Mouse (Mus musculus): ENCODE results near the gene Agpat4.
"Not testable (repeated sequence)": the region's sequence is repeated elsewhere in the genome, so short reads cannot be mapped to it uniquely, and the experiment has no call there.

Agpat4 gene

DNA sequence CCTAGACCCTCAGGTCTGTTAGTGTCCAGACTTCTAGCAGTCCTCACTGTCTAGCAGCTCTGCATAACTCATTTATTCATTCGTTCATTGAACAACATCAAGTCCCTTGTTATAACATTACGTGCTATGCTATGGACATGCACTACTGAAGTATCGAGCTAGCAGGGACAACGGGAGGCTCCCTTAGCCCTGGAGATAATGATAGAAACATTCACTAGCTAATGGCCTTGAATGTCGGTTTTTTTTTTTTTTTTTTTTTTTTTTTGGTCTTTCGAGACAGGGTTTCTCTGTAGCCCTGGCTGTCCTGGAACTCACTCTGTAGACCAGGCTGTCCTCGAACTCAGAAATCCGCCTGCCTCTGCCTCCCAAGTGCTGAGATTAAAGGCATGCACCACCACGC is 3.8 kb downstream of the Agpat4 start:
- not testable (repeated sequence) for DNase-seq (ENCODE audit: low read depth, low spot score)

GRCm38 (mm10) chr17:12123168-12123567 is 4.7 kb downstream of the Agpat4 start:
- no peak for DNase-seq (ENCODE audit: low read depth, low spot score)

DNA sequence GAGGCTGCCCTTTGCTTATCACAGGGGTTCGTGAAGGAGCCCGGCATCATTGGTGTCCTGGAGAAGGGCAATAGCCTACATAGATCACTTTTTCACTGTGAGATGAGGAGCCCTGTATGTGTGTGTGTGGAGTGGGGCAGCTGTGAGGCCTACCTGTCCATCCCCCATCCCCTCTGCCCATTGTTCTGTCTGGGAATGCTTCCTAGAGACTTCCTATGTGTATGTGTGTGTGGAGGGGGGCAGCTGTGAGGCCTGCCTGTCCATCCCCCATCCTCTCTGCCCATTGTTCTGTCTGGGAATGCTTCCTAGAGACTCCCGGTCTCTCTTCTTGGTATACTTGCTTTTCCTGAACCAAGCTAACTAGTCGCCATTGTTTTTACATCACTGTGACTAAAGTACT is 8.6 kb downstream of the Agpat4 start:
- no peak for DNase-seq (ENCODE audit: low read depth, low spot score)

GRCm38 (mm10) chr17:12128976-12129375 is 10.5 kb downstream of the Agpat4 start:
- no peak for DNase-seq (ENCODE audit: low read depth, low spot score)

- no peak for DNase-seq (ENCODE audit: low read depth, low spot score)
Observed at GRCm38 (mm10) chr17:12131171-12131570, 12.7 kb downstream of the Agpat4 start.

DNA sequence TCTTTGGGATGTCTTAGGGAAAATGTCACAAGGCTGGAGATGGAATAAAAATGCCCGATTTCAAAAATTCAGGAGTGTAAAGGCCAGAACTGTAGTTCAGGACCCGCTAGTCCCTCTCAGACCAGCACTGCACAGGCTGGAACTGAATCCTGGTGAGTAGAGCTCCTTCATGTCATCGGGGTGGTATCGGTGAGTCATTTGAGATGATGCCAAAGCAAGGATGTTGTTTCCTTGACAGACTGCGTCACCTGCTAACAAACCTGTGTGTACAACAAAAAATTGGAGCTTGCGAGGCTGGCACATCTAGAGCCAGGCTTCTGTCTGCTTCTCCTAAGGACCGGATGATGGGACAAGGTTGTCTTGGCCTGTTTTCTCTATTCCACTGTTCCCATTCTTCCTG is 13.1 kb downstream of the Agpat4 start:
- DNase-seq (ENCODE audit: low read depth, low spot score) = no peak

- DNase-seq (ENCODE audit: low read depth, low spot score) = no peak
Observed at GRCm38 (mm10) chr17:12132904-12133303, 14.4 kb downstream of the Agpat4 start.

DNA sequence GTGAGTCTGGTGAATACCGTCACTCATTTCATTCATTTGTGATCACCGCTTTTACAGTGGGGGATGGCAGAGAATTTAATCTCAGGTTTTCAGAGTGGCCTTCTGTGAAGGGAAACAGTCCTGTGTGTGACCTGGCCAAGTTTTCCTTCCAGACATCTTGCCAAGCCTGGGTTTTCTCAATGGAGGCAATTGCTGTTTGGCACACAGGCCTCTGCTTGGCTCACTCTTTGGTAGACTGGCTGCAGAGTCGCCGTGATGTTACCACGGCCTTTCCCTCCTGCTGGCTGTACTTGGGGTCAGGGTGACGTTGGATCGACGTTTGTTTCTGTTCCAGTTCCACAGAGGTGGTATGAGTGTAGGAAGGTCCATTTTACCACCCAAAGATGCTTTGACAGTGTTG is 15.5 kb downstream of the Agpat4 start:
- no peak for DNase-seq (ENCODE audit: low read depth, low spot score)

DNA sequence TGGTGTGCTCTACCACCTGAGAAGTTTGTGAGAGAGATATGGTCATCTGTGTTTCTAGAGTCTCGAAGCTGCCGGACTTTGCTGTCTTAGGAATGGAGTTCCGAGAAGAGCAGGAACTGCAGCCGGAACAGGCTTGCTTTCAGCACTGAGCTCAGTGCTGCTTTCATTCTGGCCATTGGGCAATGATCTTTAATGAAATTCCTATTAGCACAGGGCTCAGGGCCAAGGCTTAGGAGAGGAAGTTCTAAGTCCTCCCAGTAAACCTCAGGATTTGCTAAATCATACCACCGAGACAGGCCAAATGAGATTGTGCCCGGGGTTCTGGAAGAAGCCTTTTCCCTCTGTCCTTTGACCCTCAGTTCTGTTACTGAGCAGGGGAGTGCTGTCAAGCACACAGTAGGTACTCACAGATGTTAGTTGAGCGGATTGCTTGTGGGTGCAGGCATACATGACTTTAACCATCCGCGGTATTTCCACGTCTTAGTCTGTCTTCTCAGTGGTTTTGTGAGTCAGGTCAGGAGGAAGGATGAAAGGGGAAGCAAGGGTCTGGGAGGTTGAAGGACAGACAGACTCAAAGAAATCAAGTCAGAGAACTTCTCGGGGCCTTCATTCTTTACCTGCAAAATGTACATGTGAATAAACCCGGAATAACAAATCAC is 16.6 kb downstream of the Agpat4 start:
- no peak for DNase-seq (ENCODE audit: low read depth, low spot score)

DNA sequence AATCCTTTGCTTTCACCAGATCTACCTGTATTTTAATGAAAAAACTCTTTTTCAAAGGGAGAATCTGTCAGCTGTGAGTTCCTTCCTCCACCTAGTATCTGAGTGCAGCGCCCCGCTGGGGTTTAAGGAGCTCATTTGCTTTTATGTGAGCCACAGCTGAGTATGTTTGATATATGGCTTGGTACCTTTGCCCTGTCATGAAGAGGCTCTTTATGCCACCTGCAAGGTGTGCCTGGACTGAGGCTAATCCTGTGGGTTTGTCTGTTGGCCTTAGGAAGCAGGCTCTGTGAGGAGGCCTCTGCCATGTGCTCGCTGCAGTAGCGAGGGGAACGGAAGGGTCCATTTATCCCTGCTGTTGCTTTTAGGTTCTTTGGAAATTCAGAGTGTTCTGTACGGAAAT is 19.9 kb downstream of the Agpat4 start:
- no peak for DNase-seq (ENCODE audit: low read depth, low spot score)

GRCm38 (mm10) chr17:12143948-12144364 is 25.5 kb downstream of the Agpat4 start:
- DNase-seq (ENCODE audit: low read depth, low spot score) = no peak

DNA sequence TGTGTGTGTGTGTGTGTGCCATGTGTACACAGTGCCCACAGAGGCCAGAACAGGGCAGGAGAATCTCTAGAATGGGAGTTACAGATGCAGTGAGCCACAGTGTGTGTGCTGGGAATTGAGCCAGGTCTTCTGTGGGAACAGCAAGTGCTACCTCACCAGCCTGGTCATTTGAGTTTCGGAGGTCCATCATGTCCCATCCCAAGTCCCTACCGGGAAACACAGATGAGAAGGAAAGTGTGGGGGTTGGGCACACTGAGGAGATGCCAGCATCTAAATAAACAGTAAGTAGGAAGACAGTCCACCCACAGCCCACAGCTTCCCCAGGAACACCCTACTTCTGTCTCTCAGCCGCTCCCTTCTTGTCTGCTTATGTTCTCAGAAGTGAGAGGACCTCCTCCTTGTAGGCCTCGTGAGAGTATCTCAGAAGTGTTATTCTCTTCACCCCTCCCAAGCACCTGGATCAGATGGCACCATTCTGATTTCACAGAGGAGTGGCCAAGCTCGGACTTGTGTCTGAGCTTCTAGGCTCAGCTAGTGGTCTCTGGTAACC is 27.7 kb downstream of the Agpat4 start:
- no peak for DNase-seq (ENCODE audit: low read depth, low spot score)

GRCm38 (mm10) chr17:12147830-12148229 is 29.3 kb downstream of the Agpat4 start:
- no peak for DNase-seq (ENCODE audit: low read depth, low spot score)

- DNase-seq (ENCODE audit: low read depth, low spot score) = no peak
Observed at GRCm38 (mm10) chr17:12149232-12149861, 30.8 kb downstream of the Agpat4 start.

GRCm38 (mm10) chr17:12150970-12151369 is 32.5 kb downstream of the Agpat4 start:
- no peak for DNase-seq (ENCODE audit: low read depth, low spot score)

DNA sequence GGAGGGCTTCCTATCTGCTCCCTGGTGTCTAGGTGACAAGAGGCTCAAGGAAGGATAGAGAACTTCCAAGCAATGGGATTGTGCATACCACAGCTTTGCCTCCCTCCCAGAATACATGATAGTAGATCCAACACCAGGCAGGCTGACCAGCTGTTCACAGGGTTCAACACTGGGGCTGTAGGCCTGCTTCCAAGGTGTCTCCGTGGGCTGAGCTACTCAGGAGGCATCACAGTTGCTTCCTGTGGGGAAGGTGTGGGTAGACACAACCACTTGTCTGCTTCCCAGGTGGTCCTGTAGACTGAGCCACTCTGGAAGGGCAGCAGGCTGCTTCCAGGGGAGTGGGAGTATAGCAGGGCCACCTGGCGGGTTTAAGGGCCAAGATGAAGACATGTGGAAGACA is 35.8 kb downstream of the Agpat4 start:
- no peak for DNase-seq (ENCODE audit: low read depth, low spot score)

DNA sequence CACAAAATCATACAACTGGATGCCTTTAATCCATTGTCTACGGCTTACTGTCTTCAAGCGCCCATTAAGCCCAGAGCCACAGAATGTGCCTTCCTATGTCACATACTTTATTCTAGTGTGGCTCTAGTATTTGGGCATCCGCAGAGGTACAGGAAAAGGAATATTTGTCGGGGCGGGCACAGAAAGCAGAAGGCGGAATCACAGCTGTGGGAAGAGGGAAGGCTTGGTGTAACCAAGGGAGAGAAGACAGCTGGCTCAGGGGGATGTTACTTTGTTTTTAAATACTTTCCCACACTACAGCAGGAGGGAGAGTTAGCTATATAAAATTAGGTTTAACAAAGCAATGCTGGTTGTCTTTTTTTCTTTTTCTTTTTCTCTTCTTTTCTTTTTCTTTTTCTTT is 36.7 kb downstream of the Agpat4 start:
- no peak for DNase-seq (ENCODE audit: low read depth, low spot score)

- DNase-seq (ENCODE audit: low read depth, low spot score) = no peak
Observed at GRCm38 (mm10) chr17:12155872-12156271, 37.4 kb downstream of the Agpat4 start.

GRCm38 (mm10) chr17:12156661-12157060 is 38.2 kb downstream of the Agpat4 start:
- DNase-seq (ENCODE audit: low read depth, low spot score) = no peak

DNA sequence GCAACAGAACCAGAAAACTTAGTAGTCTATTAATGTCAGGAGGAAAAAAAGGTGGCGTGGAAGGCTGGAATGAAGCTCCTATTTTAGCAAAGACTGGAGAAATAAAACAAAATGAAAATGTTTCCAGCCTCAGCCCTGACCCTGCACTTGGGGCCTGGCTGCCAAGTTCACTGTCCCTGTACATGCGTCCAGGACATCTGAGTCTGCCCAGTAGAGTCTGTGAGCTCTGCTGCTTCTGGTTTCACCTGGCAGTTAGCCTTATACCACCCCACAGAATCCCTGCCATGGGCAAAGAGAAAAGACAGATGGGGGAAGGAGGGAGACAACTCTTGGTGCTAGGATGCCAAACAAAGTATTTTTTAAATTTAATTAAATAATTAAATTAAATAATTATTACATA is 38.7 kb downstream of the Agpat4 start:
- DNase-seq (ENCODE audit: low read depth, low spot score) = no peak

DNA sequence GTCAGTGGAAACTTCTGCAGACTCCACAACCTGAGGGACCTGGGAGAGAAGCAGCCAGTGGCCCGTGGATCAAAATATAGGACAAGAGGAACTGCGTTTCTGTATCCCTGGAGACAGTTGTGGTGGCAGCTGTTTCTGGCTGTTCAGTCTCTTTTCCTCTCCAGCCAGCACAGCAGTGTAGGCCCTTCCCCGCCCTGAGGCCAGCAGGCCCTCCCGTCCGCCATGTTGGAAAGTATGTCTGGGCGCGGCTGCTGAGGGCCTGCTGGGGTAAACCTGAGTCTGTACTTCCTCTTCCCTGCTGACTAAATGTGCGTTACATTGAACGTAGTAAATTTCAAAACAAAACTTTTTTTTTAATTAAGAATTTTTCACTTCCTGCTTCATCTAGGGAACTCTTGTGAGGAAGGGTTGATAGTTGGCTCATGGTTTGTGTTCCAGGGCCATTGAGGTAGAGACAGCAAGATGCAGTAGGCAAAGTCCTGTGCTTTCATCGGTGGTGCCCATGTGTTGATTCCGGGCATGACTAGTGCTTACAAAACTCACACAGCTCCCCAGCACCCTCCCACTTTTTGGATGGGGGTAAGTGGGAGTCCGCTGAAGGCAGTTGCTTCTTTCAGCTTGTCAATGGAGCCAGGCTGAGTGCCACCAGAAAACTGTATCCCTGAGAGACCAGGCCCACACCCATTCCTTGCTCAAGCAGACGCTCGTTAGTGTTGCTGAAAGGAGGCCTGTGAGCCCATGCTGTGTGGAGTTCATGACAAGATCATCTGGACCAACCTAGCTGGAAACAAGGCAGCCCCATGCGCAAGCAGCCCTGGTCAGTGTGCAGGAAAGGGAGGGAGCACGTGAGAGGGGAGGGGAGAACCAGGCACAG is 40.9 kb downstream of the Agpat4 start:
- DNase-seq (ENCODE audit: low read depth, low spot score) = no peak

GRCm38 (mm10) chr17:12160061-12160421 is 41.5 kb downstream of the Agpat4 start:
- DNase-seq (ENCODE audit: low read depth, low spot score) = no peak
